Mouse (Mus musculus): ENCODE results near the gene Cacna2d1.

DNA sequence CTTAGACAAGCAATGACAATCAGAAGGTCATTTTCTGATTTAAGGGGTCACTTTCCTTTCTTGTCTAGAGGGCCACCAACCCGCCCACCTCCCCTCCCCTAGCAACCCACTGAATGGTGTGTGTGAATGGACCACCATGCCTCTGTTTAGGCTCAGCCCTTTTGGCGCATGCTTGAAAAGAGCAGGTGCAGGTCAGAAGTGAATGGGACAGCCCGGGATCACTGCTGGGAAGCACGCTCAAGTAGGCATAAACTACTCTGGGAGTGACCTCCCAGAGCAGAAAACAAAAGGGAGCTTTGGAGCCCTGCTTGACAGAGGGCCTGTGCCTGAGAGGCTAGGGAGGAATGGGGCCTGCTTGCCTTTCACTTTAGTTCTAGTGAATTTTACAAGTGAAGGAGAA, 51.4 kb downstream of the Cacna2d1 start:
- no peak for TF ChIP-seq GATA1 (IDR thresholded peaks at IDR 0.05; ENCODE audit: borderline replicate concordance, low read length)
- TF ChIP-seq FLI1 (IDR thresholded peaks at IDR 0.05; ENCODE audit: low read length): no peak

All from megakaryocyte, embryonic 14.5 days (primary cell).